Mouse (Mus musculus): Measurements from ENCODE around the gene Tfcp2.
"Not testable (repeated sequence)": the region's sequence is repeated elsewhere in the genome, so short reads cannot be mapped to it uniquely, and the experiment has no call there.

Tfcp2 gene

GRCm38 (mm10) chr15:100557705-100558433 is 6.1 kb upstream of the Tfcp2 start:
- in situ Hi-C loops (cut with MboI, MseI) = loop anchor here in 1 of 2 experiments (5.0 kb wide), 1 partner anchor 34 kb away; no protein-coding TSS in a partner anchor

- in situ Hi-C loops (cut with MboI, MseI) = loop anchor here in 1 of 2 experiments (5.0 kb wide), 1 partner anchor 36 kb away; no protein-coding TSS in a partner anchor
These were observed 4.6 kb upstream of the Tfcp2 start for GRCm38 (mm10) chr15:100556378-100556777.

GRCm38 (mm10) chr15:100555965-100556364 is 4.2 kb upstream of the Tfcp2 start:
- in situ Hi-C loops (cut with MboI, MseI) = loop anchor here in 1 of 2 experiments (5.0 kb wide), 1 partner anchor 36 kb away; no protein-coding TSS in a partner anchor

- in situ Hi-C loops (cut with MboI, MseI) = loop anchor here in 1 of 2 experiments (5.0 kb wide), 1 partner anchor 68 kb away; no protein-coding TSS in a partner anchor
These were observed 1.5 kb downstream of the Tfcp2 start for GRCm38 (mm10) chr15:100550280-100550679.

GRCm38 (mm10) chr15:100543651-100544030 is 8.2 kb downstream of the Tfcp2 start:
- in situ Hi-C loops (cut with MboI, MseI) = not testable (repeated sequence)

- in situ Hi-C loops (cut with MboI, MseI) = not testable (repeated sequence)
These were observed 8.7 kb downstream of the Tfcp2 start for GRCm38 (mm10) chr15:100542876-100543650.

GRCm38 (mm10) chr15:100541426-100541825 is 10.4 kb downstream of the Tfcp2 start:
- in situ Hi-C loops (cut with MboI, MseI) = no loop called here

GRCm38 (mm10) chr15:100541001-100541400 is 10.8 kb downstream of the Tfcp2 start:
- in situ Hi-C loops (cut with MboI, MseI) = not testable (repeated sequence)

GRCm38 (mm10) chr15:100539411-100539810 is 12.4 kb downstream of the Tfcp2 start:
- in situ Hi-C loops (cut with MboI, MseI) = loop anchor here in 1 of 2 experiments (5.0 kb wide), 1 partner anchor 128 kb away; the partner anchor contains the start of gene Bin2

- in situ Hi-C loops (cut with MboI, MseI) = loop anchor here in 1 of 2 experiments (5.0 kb wide), 1 partner anchor 129 kb away; the partner anchor contains the start of gene Bin2
These were observed 13.9 kb downstream of the Tfcp2 start for GRCm38 (mm10) chr15:100537913-100538312.

- in situ Hi-C loops (cut with MboI, MseI) = no loop called here
These were observed 23.9 kb downstream of the Tfcp2 start for GRCm38 (mm10) chr15:100527900-100528299.

- in situ Hi-C loops (cut with MboI, MseI) = no loop called here
These were observed 26.4 kb downstream of the Tfcp2 start for GRCm38 (mm10) chr15:100525405-100525804.

GRCm38 (mm10) chr15:100520306-100520705 is 31.5 kb downstream of the Tfcp2 start:
- in situ Hi-C loops (cut with MboI, MseI) = loop anchor here in 1 of 2 experiments (5.0 kb wide), 2 partner anchors 38 to 57 kb away; no protein-coding TSS in a partner anchor

- in situ Hi-C loops (cut with MboI, MseI) = no loop called here
These were observed 36.7 kb downstream of the Tfcp2 start for GRCm38 (mm10) chr15:100515121-100515520.

- in situ Hi-C loops (cut with MboI, MseI) = no loop called here
These were observed 38.4 kb downstream of the Tfcp2 start for GRCm38 (mm10) chr15:100513387-100513786.

- in situ Hi-C loops (cut with MboI, MseI) = no loop called here
These were observed 41.7 kb downstream of the Tfcp2 start for GRCm38 (mm10) chr15:100510072-100510471.

GRCm38 (mm10) chr15:100508454-100509167 is 43.2 kb downstream of the Tfcp2 start:
- in situ Hi-C loops (cut with MboI, MseI) = no loop called here

GRCm38 (mm10) chr15:100499506-100499905 is 52.3 kb downstream of the Tfcp2 start:
- in situ Hi-C loops (cut with MboI, MseI) = not testable (repeated sequence)

- in situ Hi-C loops (cut with MboI, MseI) = no loop called here
These were observed 56.7 kb downstream of the Tfcp2 start, which contains the start of gene Csrnp2 for GRCm38 (mm10) chr15:100495102-100495501. Gene Csrnp2 (minus strand): TSS chr15:100495488.

GRCm38 (mm10) chr15:100494647-100495046 is 57.2 kb downstream of the Tfcp2 start:
- in situ Hi-C loops (cut with MboI, MseI) = no loop called here

GRCm38 (mm10) chr15:100491966-100492365 is 59.8 kb downstream of the Tfcp2 start:
- in situ Hi-C loops (cut with MboI, MseI) = no loop called here

Data from T-helper 17 cell (primary cell).